Mouse (Mus musculus) kidney, postnatal 36 days (tissue): ENCODE measurements around the gene Olfr366.
"Not testable (repeated sequence)": the region's sequence is repeated elsewhere in the genome, so short reads cannot be mapped to it uniquely, and the experiment has no call there.

ENCODE experiments used
- DNase-seq, 2 experiments: peaks; one replicate each; pipeline ENCODE4 v3.0.0; 2021 to 2022; ENCODE audit warnings: mixed read lengths in 2 of 2

The Olfr366 gene

DNA sequence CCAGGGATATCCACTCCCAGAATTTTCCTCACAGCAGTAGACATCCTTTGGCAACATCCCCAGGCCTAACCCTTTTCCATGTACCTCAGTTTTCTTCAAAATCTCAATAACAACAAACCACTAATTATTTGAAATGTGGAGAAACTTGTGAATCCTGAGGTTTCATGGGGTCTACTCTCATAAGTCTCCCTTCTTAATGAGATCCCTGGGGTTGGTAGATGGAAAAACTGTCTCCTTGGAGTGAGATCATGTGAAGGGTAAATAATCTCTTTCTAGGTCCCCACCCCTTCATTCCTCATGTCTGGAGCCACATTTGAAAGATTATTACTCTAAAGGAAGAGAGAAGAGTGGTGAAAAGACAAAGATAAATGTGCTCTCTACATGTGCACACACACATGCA, at the start of gene Olfr366:
Gene Olfr366, plus strand, starts transcription at position 301 of the 400 bp plus-strand sequence.
- DNase-seq = no peak

DNA sequence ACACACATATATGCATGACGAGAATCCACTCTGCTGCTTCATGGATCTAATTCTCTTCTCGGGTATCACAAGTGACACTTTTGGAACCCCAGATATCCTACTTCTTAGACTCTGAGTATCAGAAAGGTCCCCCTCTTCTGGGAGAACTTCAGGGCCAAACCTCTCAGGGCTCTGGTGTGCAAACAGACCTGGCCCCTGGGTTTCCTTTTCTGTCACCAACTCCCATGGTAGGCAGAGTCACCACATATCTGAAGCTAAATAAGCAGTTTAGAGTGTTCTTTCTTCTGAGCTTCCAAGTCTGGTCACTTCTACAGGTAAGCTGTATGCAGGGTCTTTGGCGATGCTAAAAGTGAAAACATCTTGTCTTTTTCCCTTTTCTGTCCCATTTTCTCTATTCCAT, 23.5 kb upstream of the Olfr366 start, which contains the start of gene Olfr365:
Gene Olfr365, plus strand, starts transcription at position 301 of the 400 bp plus-strand sequence.
- DNase-seq = no peak

DNA sequence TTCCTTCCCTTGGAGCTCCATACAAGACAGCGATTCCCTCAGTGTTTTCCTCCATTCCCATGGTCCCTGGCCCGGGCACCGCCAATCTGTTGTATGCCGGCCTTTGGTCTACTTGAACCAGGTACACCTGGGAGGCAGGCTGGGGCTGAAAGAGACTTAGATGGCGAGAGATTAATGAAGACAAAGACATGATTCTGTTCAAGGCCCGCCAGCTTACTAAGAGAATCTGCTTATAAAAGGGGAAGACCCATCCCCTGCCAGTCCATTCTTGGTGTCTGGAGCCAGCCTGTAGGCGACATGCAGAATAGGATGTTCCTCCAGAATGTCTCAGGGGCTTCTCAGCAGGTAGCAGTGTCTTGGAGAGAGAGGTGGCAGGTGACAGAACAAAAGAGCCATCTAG, 50.4 kb downstream of the Olfr366 start:
- DNase-seq = not testable (repeated sequence)
